Mouse (Mus musculus) limb, embryonic 14.5 days (tissue): ENCODE data around the gene Hs6st1. TPM values are rescaled to one million over a fixed set of nuclear protein-coding genes. Genes with fewer than 3 reads are reported as not detected.

Experiments
- ATAC-seq: fragments of 200-750 bp; cut with Nextera tagmentation; 2 replicates; pipeline ENCODE4 v1.8.0; 2017; ENCODE audit warnings: low read depth, moderate number of reproducible peaks, moderate TSS enrichment; ENCODE audit not compliant: low FRiP score
- DNase-seq: peaks from one replicate; pipeline ENCODE4 v3.0.0-alpha.2; 2015; ENCODE audit warnings: low spot score
- H3K27ac ChIP-seq: fragments of 300-500 bp; sonication (generic); replicated peaks from 2 replicates; pipeline ENCODE4 v1.5.1; 2014; ENCODE audit warnings: low read depth, mild to moderate bottlenecking, low read length, moderate library complexity, mixed read lengths
- H3K27me3 ChIP-seq: fragments of 300-500 bp; sonication (generic); 2 replicates; pipeline ENCODE4 v1.6.1; 2014; ENCODE audit warnings: low read length, mixed read lengths; ENCODE audit not compliant: control insufficient read depth, insufficient read depth
- H3K36me3 ChIP-seq: fragments of 300-500 bp; sonication (generic); 2 replicates; pipeline ENCODE4 v1.6.1; 2014; ENCODE audit warnings: mild to moderate bottlenecking, low read length, moderate library complexity, mixed read lengths; ENCODE audit not compliant: control insufficient read depth, insufficient read depth
- H3K4me1 ChIP-seq: fragments of 300-500 bp; sonication (generic); 2 replicates; pipeline ENCODE4 v1.6.1; 2014; ENCODE audit warnings: antibody characterized with exemption, low read length, mixed read lengths; ENCODE audit not compliant: control insufficient read depth, insufficient read depth
- H3K4me2 ChIP-seq: fragments of 300-500 bp; sonication (generic); replicated peaks from 2 replicates; pipeline ENCODE4 v1.6.1; 2014; ENCODE audit warnings: low read depth, mild to moderate bottlenecking, low read length, moderate library complexity; ENCODE audit not compliant: severe bottlenecking
- H3K4me3 ChIP-seq: fragments of 300-500 bp; sonication (generic); replicated peaks from 2 replicates; pipeline ENCODE4 v1.5.1; 2014; ENCODE audit warnings: low read length
- H3K9ac ChIP-seq: fragments of 300-500 bp; sonication (generic); 2 replicates; pipeline ENCODE4 v1.6.1; 2014; ENCODE audit warnings: mild to moderate bottlenecking, low read depth, low read length, moderate library complexity; ENCODE audit not compliant: severe bottlenecking
- H3K9me3 ChIP-seq: fragments of 300-500 bp; sonication (generic); 2 replicates; pipeline ENCODE4 v1.6.1; 2016; ENCODE audit warnings: low read length; ENCODE audit not compliant: control insufficient read depth
- POLR2A ChIP-seq: fragments of 200-500 bp; IDR thresholded peaks from 2 replicates; pipeline ENCODE4 v1.8.0; 2012; ENCODE audit warnings: inconsistent platforms, mild to moderate bottlenecking, moderate library complexity, borderline replicate concordance; ENCODE audit not compliant: insufficient read depth, insufficient read length; ENCODE audit errors: extremely low read depth
- WGBS: fragments of 180-500 bp; shearing (Covaris S2); extraction: QIAGEN DNeasy Blood & Tissue Kit; methylation state at CpG from one replicate; pipeline ENCODE4 v1.1.7; 2014; 5-methylcytosine and 5-hydroxymethylcytosine counted together
- polyA plus RNA-seq, 2 experiments: library from polyadenylated mRNA; depleted of rRNA in 1 of 2; stranded (reverse) in 1 of 2; unstranded in 1 of 2; fragments of >200 nt; fragmentation: Nextera tagmentation in 1 of 2; extraction: Ambion mirVana in 1 of 2; gene quantifications; 2 replicates each; pipeline versions ENCODE4 v1.2.1 to v1.2.3; 2012 to 2014

Gene Hs6st1
- polyA plus RNA-seq (2012; rRNA removed): 50.5 and 63.4 TPM in 2 replicates
- polyA plus RNA-seq (2014; fragmentation: Nextera tagmentation; extraction: Ambion mirVana): 14.9 and 19.3 TPM in 2 replicates

DNA sequence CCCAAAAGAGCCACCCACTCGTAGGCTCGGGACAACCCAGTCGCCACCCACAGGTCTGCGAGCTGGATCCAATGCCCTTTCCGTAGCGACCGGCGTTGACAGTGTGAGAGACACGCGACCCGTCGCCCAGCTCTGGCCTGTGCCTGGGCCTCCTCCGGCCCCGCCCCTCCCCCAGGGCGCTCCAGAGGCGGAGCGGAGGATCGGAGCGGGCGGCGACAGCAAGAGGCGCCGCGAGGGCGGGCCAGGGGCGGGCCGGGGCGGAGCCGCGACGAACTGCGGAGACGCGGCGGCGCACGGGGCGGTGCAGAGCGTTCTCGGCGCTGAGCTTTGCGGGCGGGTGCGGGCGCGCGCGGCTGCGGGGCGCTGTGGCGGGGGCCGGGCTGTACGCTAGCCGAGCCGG is at the start of gene Hs6st1:
Hs6st1 (plus strand) TSS at position 325 of the 400 bp plus-strand sequence.
- peak within 1 kb of the TSS; percentile 98 for H3K4me2 ChIP-seq
- DNase-seq (peak; percentile 88), ATAC-seq (peak; percentile 93)
- 0 out of 2 replicates have a peak within 1 kb of the TSS, but pooled peaks have one; percentile 43 for H3K27ac ChIP-seq
- peak within 1 kb of the TSS; percentile 78 for H3K4me3 ChIP-seq
- H3K27me3 ChIP-seq: no peaks in the 10 kb centered on the region
- TF ChIP-seq POLR2A: 0 out of 2 replicates have a peak, but pooled peaks have one; percentile 43
- H3K9me3 ChIP-seq: no peaks in the 10 kb centered on the region
- H3K36me3 ChIP-seq: no peaks in the 10 kb centered on the region; the same call in 1 of the 2 replicates
- H3K9ac ChIP-seq: peak within 1 kb of the TSS; percentile 73
- H3K4me1 ChIP-seq: peaks cover 54% of the 10 kb centered on the region
- 2% methylated on average over 12 of the region's 55 CpGs for WGBS

DNA sequence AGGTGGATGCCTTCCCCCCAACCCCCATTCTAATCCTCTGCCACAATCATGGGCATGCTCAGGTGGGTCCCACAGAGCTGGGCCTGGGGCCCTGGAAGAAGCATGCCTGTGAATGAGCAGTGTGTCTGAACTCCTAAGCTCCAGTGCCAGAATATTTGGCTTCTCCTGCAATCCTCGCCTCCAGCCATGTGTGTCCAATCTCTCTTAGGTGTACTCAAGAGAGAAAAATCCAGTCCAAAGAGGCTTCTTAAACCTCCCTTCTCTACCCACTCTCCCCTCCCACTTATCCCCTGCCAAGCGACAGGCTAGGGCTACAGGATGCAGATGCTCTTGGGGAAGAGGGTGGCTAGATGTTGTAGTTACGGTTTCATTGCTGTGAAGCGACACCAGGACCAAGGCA is 49.6 kb upstream of the Hs6st1 start:
- WGBS: 64% methylated on average over 4 of the region's 4 CpGs
- no peak overlapping the region for H3K4me2 ChIP-seq
- peaks cover 28% of the 10 kb centered on the region for H3K4me1 ChIP-seq
- no peaks in the 10 kb centered on the region for H3K9me3 ChIP-seq
- H3K27me3 ChIP-seq: no peaks in the 10 kb centered on the region
- H3K36me3 ChIP-seq: no peaks in the 10 kb centered on the region
- H3K27ac ChIP-seq: no peak overlapping the region
- ATAC-seq (no peak), DNase-seq (no peak)
- TF ChIP-seq POLR2A: no peak
- H3K4me3 ChIP-seq: no peak overlapping the region
- no peak overlapping the region for H3K9ac ChIP-seq

GRCm38 (mm10) chr1:36019161-36019560 is 49.0 kb upstream of the Hs6st1 start:
- H3K9ac ChIP-seq: no peak overlapping the region
- ATAC-seq (no peak), DNase-seq (no peak)
- no peak overlapping the region for H3K4me2 ChIP-seq
- no peaks in the 10 kb centered on the region for H3K9me3 ChIP-seq
- H3K4me3 ChIP-seq: no peak overlapping the region
- no peaks in the 10 kb centered on the region for H3K27me3 ChIP-seq
- no peaks in the 10 kb centered on the region for H3K36me3 ChIP-seq
- no peak for TF ChIP-seq POLR2A
- peaks cover 23% of the 10 kb centered on the region for H3K4me1 ChIP-seq
- no peak overlapping the region for H3K27ac ChIP-seq
- 91% methylated on average over 2 of the region's 2 CpGs for WGBS

GRCm38 (mm10) chr1:36020315-36020714 is 47.9 kb upstream of the Hs6st1 start:
- Histone ChIP-seq H3K9me3 (no peaks in the 10 kb centered on the region), H3K36me3 (no peaks in the 10 kb centered on the region), H3K4me3 (no peak overlapping the region), H3K27ac (no peak overlapping the region), H3K4me2 (no peak overlapping the region), H3K9ac (no peak overlapping the region), H3K4me1 (peaks cover 23% of the 10 kb centered on the region), H3K27me3 (no peaks in the 10 kb centered on the region)
- no peak for ATAC-seq
- DNase-seq: no peak
- no peak for TF ChIP-seq POLR2A
- 91% methylated on average over 4 of the region's 4 CpGs for WGBS

GRCm38 (mm10) chr1:36030421-36030821 is 37.8 kb upstream of the Hs6st1 start:
- TF ChIP-seq POLR2A: no peak
- peak overlapping the region; percentile 30 for H3K4me2 ChIP-seq
- ATAC-seq: peak; percentile 82
- H3K4me1 ChIP-seq: peaks cover 11% of the 10 kb centered on the region
- no peaks in the 10 kb centered on the region for H3K36me3 ChIP-seq
- H3K27me3 ChIP-seq: no peaks in the 10 kb centered on the region
- 18% methylated on average over 10 of the region's 10 CpGs for WGBS
- H3K9me3 ChIP-seq: no peaks in the 10 kb centered on the region
- DNase-seq: peak; percentile 86
- H3K9ac ChIP-seq: peak overlapping the region; percentile 36; the same call in 1 of the 2 replicates
- peak overlapping the region; percentile 62 for H3K27ac ChIP-seq
- H3K4me3 ChIP-seq: no peak overlapping the region
